Mouse (Mus musculus): ENCODE measurements around the gene Snap29. TPM values are rescaled to one million over a fixed set of nuclear protein-coding genes. Genes with fewer than 3 reads are reported as not detected.

Gene Snap29
- total RNA-seq, 2 experiments from 2014 or later, result 15.8 to 17.0 TPM

GRCm38 (mm10) chr16:17474091-17474490 lies 68.3 kb downstream of the Snap29 start:
- DNase-seq, result peak; percentile 14 to 37

- no peak for DNase-seq
These were observed 69.0 kb downstream of the Snap29 start for GRCm38 (mm10) chr16:17474761-17475160.

GRCm38 (mm10) chr16:17475326-17475725 lies 69.5 kb downstream of the Snap29 start:
- no peak for DNase-seq

GRCm38 (mm10) chr16:17478331-17478943 lies 72.7 kb downstream of the Snap29 start:
- no peak for DNase-seq

Other genes with a start within 250 kb of the Snap29 start
- gene Ube2l3, start 203.3 kb upstream of the Snap29 start, total RNA-seq (2021), result 100 to 1,000 TPM; 116 to 120 TPM
- under 1 TPM; 0.07 to 0.26 TPM for gene Rimbp3, start 197.4 kb upstream of the Snap29 start, total RNA-seq (2021)
- 1 to 10 TPM; 1.3 to 1.5 TPM for gene Hic2, start 172.4 kb upstream of the Snap29 start, total RNA-seq (2021)
- 1 to 10 TPM; 1.2 to 1.6 TPM for gene Tmem191c, start 129.9 kb upstream of the Snap29 start, total RNA-seq (2021)
- gene Serpind1, start 74.6 kb upstream of the Snap29 start, total RNA-seq (2021), result 1 to 10 TPM; 1.2 to 1.3 TPM
- gene Pi4ka, start 328 bp downstream of the Snap29 start, total RNA-seq (2021), result 10 to 100 TPM; 54.9 to 63.4 TPM
- gene Crkl, start 46.0 kb downstream of the Snap29 start, total RNA-seq (2021), result 10 to 100 TPM; 28.9 to 29.4 TPM
- gene Aifm3, start 83.6 kb downstream of the Snap29 start, total RNA-seq (2021), result under 1 TPM in 1 of 2 experiments, not detected in 1; 0.18 TPM
- gene Lztr1, start 102.7 kb downstream of the Snap29 start, total RNA-seq (2021), result 10 to 100 TPM; 31.8 to 32.1 TPM
- gene Thap7, start 125.2 kb downstream of the Snap29 start, total RNA-seq (2021), result 10 to 100 TPM; 13.5 to 13.6 TPM
- not detected for gene Lrrc74b, start 155.3 kb downstream of the Snap29 start, total RNA-seq (2021)
- 1 to 10 TPM; 1.8 TPM for gene P2rx6, start 155.9 kb downstream of the Snap29 start, total RNA-seq (2021)
- 1 to 10 TPM; 4.2 to 4.3 TPM for gene Slc7a4, start 177.2 kb downstream of the Snap29 start, total RNA-seq (2021)
- 10 to 100 TPM; 18.9 to 20.6 TPM for gene Smpd4, start 213.4 kb downstream of the Snap29 start, total RNA-seq (2021)
- under 1 TPM; 0.35 to 0.57 TPM for gene Ccdc74a, start 240.5 kb downstream of the Snap29 start, total RNA-seq (2021)

All from heart, adult 18-20 months (tissue).